Mouse (Mus musculus): ENCODE measurements at regions not wholly inside any gene's neighbourhood (a gene's known extent, or its start where the extent isn't known, plus 50 kb on each side); places are given as distances from the start of the nearest gene placed in this dataset.

- TF ChIP-seq CTCF (IDR thresholded peaks at IDR 0.05; ENCODE audit: low read depth, low read length) = no peak
- no peak for TF ChIP-seq POLR2A (IDR thresholded peaks at IDR 0.05; ENCODE audit: insufficient read depth, low read length)
These were observed 153.6 kb upstream of the Phyhipl start for GRCm38 (mm10) chr10:70809411-70809810.

Data from ES-Bruce4 (cell line).